Mouse (Mus musculus): ENCODE measurements around the gene Ugt1a6b.
"Not testable (repeated sequence)": the region's sequence is repeated elsewhere in the genome, so short reads cannot be mapped to it uniquely, and the experiment has no call there.

Ugt1a6b gene

GRCm38 (mm10) chr1:88103019-88103418 lies at the start of gene Ugt1a6b:
Gene Ugt1a6b, plus strand, starts transcription at chr1:88103252.
- not testable (repeated sequence) for TF ChIP-seq GATA4 (IDR thresholded peaks at IDR 0.05; ENCODE audit: insufficient replicate concordance, low read length)

- no peak for TF ChIP-seq GATA4 (IDR thresholded peaks at IDR 0.05; ENCODE audit: insufficient replicate concordance, low read length)
Observed at GRCm38 (mm10) chr1:88055088-88055487, 48.0 kb upstream of the Ugt1a6b start, which contains the start of gene Ugt1a10. Gene Ugt1a10, plus strand, starts transcription at chr1:88055388.

- TF ChIP-seq GATA4 (IDR thresholded peaks at IDR 0.05; ENCODE audit: insufficient replicate concordance, low read length) = no peak
Observed at GRCm38 (mm10) chr1:88070495-88070894, 32.6 kb upstream of the Ugt1a6b start, which contains the start of gene Ugt1a9. Gene Ugt1a9, plus strand, starts transcription at chr1:88070800.

GRCm38 (mm10) chr1:88070902-88071301 lies 32.1 kb upstream of the Ugt1a6b start:
- TF ChIP-seq GATA4 (IDR thresholded peaks at IDR 0.05; ENCODE audit: insufficient replicate concordance, low read length) = no peak

GRCm38 (mm10) chr1:88074471-88074870 lies 28.6 kb upstream of the Ugt1a6b start:
- TF ChIP-seq GATA4 (IDR thresholded peaks at IDR 0.05; ENCODE audit: insufficient replicate concordance, low read length) = no peak

GRCm38 (mm10) chr1:88077128-88077527 lies 25.9 kb upstream of the Ugt1a6b start:
- no peak for TF ChIP-seq GATA4 (IDR thresholded peaks at IDR 0.05; ENCODE audit: insufficient replicate concordance, low read length)

GRCm38 (mm10) chr1:88081670-88082069 lies 21.4 kb upstream of the Ugt1a6b start:
- TF ChIP-seq GATA4 (IDR thresholded peaks at IDR 0.05; ENCODE audit: insufficient replicate concordance, low read length) = no peak

GRCm38 (mm10) chr1:88086125-88086524 lies 16.9 kb upstream of the Ugt1a6b start:
- TF ChIP-seq GATA4 (IDR thresholded peaks at IDR 0.05; ENCODE audit: insufficient replicate concordance, low read length) = peak; percentile 43; the same call in 1 of the 2 replicates

GRCm38 (mm10) chr1:88087513-88087912 lies 15.5 kb upstream of the Ugt1a6b start, which contains the start of gene Ugt1a8:
Gene Ugt1a8, plus strand, starts transcription at chr1:88087813.
- no peak for TF ChIP-seq GATA4 (IDR thresholded peaks at IDR 0.05; ENCODE audit: insufficient replicate concordance, low read length)

- TF ChIP-seq GATA4 (IDR thresholded peaks at IDR 0.05; ENCODE audit: insufficient replicate concordance, low read length) = no peak
Observed at GRCm38 (mm10) chr1:88092341-88092740, 10.7 kb upstream of the Ugt1a6b start.

GRCm38 (mm10) chr1:88094941-88095492 lies 8.0 kb upstream of the Ugt1a6b start, which contains the start of gene Ugt1a7c:
Gene Ugt1a7c, plus strand, starts transcription at chr1:88095062.
- TF ChIP-seq GATA4 (IDR thresholded peaks at IDR 0.05; ENCODE audit: insufficient replicate concordance, low read length) = no peak

- no peak for TF ChIP-seq GATA4 (IDR thresholded peaks at IDR 0.05; ENCODE audit: insufficient replicate concordance, low read length)
Observed at GRCm38 (mm10) chr1:88104667-88105430, 1.8 kb downstream of the Ugt1a6b start.

- TF ChIP-seq GATA4 (IDR thresholded peaks at IDR 0.05; ENCODE audit: insufficient replicate concordance, low read length) = no peak
Observed at GRCm38 (mm10) chr1:88105656-88106055, 2.6 kb downstream of the Ugt1a6b start.

GRCm38 (mm10) chr1:88133908-88134456 lies 30.9 kb downstream of the Ugt1a6b start:
- TF ChIP-seq GATA4 (IDR thresholded peaks at IDR 0.05; ENCODE audit: insufficient replicate concordance, low read length) = no peak

GRCm38 (mm10) chr1:88134457-88135011 lies 31.5 kb downstream of the Ugt1a6b start, which contains the start of gene Ugt1a6a:
Gene Ugt1a6a, plus strand, starts transcription at chr1:88134809.
- TF ChIP-seq GATA4 (IDR thresholded peaks at IDR 0.05; ENCODE audit: insufficient replicate concordance, low read length) = not testable (repeated sequence)
